28 mouse cellular contexts compared by ENCODE assay signal in the genomic region with DNA sequence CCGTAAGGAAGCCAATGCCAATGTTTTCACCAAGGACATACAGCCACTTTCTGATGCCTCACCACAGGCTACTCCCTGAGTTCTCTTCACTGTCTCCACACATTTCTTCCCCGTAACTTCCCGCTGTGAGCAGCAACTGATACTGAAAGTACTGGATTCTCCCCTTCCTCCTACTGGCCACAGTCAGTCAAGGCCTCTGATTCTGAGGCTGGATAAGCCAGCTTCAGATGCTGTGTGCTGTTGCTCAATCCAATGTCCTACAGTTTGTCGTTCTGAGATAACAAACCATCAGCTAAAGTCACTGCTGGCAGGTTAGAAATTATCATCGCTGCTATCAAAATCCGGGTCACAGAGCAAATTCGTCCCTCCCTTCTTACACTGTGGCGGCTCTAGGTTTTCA. TPM values are rescaled to one million over a fixed set of nuclear protein-coding genes. Genes with fewer than 3 reads are reported as not detected.
DNase-seq lines count a peak whose midpoint lies in the region; ATAC-seq and TF ChIP-seq lines count a peak whose summit lies in the region.
"Had no signal": no experiment of that assay in that cellular context is flagged by ENCODE, and none has a peak within 500 bp of the region (broad histone marks: within the 10 kb centered on the region; RNA-seq: fewer than 3 reads in every experiment).

No protein-coding gene starts in this region.

- H3K4me1 ChIP-seq in liver, embryonic 14.5 days (replicated peaks; ENCODE audit: control insufficient read depth in 2 of 2, insufficient read depth in 2 of 2, low read length in 1 of 2) = peaks cover 0 to 3% of the 10 kb centered on the region in 2 experiments; a peak in 2 of 4 replicates
- H3K4me1 ChIP-seq in heart, embryonic 10.5 days = 0 out of 2 replicates have a peak, but pooled peaks cover 9% of the 10 kb centered on the region
- peaks cover 21% of the 10 kb centered on the region for H3K4me1 ChIP-seq in hindbrain, embryonic 10.5 days (replicated peaks)
- H3K4me1 ChIP-seq: limb, embryonic 10.5 days had no signal

- TF ChIP-seq CTCF in liver, embryonic 14.5 days (IDR thresholded peaks at IDR 0.05; ENCODE audit: low read depth) = peak; percentile 16; the same call in 1 of the 2 replicates

- H3K9ac ChIP-seq in liver, embryonic 14.5 days (replicated peaks) = no peak overlapping the region
- H3K9ac ChIP-seq: heart, embryonic 15.5 days; liver, embryonic 15.5 days had no signal

- ATAC-seq in liver, embryonic 14.5 days (ENCODE audit: insufficient read depth) = no peak
- ATAC-seq: hindbrain, postnatal 0 days; midbrain, embryonic 16.5 days had no signal

- WGBS in liver, embryonic 14.5 days (ENCODE audit: insufficient replicate concordance) = 33% methylated on average over 8 of the region's 8 CpGs
- WGBS in heart, embryonic 10.5 days = 61% methylated on average over 8 of the region's 8 CpGs
- WGBS in hindbrain, embryonic 10.5 days = 82% methylated on average over 8 of the region's 8 CpGs

- no peak overlapping the region for H3K4me2 ChIP-seq in liver, embryonic 14.5 days (ENCODE audit: low read depth)
- H3K4me2 ChIP-seq: heart, embryonic 15.5 days; liver, embryonic 15.5 days had no signal

- no peak for TF ChIP-seq EP300 in liver, embryonic 14.5 days (IDR thresholded peaks at IDR 0.05; ENCODE audit: low read depth)

- no peaks in the 10 kb centered on the region for H3K27me3 ChIP-seq in liver, embryonic 14.5 days (ENCODE audit: control insufficient read depth, insufficient read depth, low read length)
- no peaks in the 10 kb centered on the region for H3K27me3 ChIP-seq in heart, embryonic 10.5 days (ENCODE audit: insufficient read depth, poor library complexity, severe bottlenecking)
- H3K27me3 ChIP-seq in hindbrain, embryonic 10.5 days (ENCODE audit: insufficient read depth, poor library complexity, severe bottlenecking) = no peaks in the 10 kb centered on the region
- H3K27me3 ChIP-seq: heart, embryonic 15.5 days; liver, embryonic 15.5 days had no signal

- no peaks in the 10 kb centered on the region for H3K36me3 ChIP-seq in liver, embryonic 14.5 days (replicated peaks; ENCODE audit: control insufficient read depth, insufficient read depth, low read depth)
- H3K36me3 ChIP-seq in heart, embryonic 10.5 days = no peaks in the 10 kb centered on the region
- no peaks in the 10 kb centered on the region for H3K36me3 ChIP-seq in hindbrain, embryonic 10.5 days
- H3K36me3 ChIP-seq: forebrain, embryonic 10.5 days; heart, embryonic 15.5 days; limb, embryonic 10.5 days; liver, embryonic 15.5 days had no signal

- H3K4me3 ChIP-seq in liver, embryonic 14.5 days (ENCODE audit: insufficient read depth in 1 of 2, low read depth in 2 of 2, low read length in 2 of 2) = no peak overlapping the region
- no peak overlapping the region for H3K4me3 ChIP-seq in heart, embryonic 10.5 days
- H3K4me3 ChIP-seq in hindbrain, embryonic 10.5 days = no peak overlapping the region
- H3K4me3 ChIP-seq: forebrain, embryonic 10.5 days; heart, embryonic 15.5 days; limb, embryonic 10.5 days; liver, embryonic 15.5 days had no signal

- H3K27ac ChIP-seq in liver, embryonic 14.5 days = no peak overlapping the region
- no peak overlapping the region for H3K27ac ChIP-seq in heart, embryonic 10.5 days
- H3K27ac ChIP-seq in hindbrain, embryonic 10.5 days = no peak overlapping the region
- H3K27ac ChIP-seq: forebrain, embryonic 10.5 days; heart, embryonic 15.5 days; hindbrain, postnatal 0 days; limb, embryonic 10.5 days; liver, embryonic 15.5 days had no signal

- DNase-seq in adrenal gland, postnatal 36 days = peak; percentile 22 to 24
- no peak for DNase-seq in adrenal gland, postnatal 10 days
- DNase-seq in 416B (ENCODE audit: low read depth) (peak; percentile 83), NIH3T3 (ENCODE audit: low read depth) (peak; percentile 11)
- DNase-seq in liver, embryonic 14.5 days (ENCODE audit: low read depth in 3 of 3, low spot score in 3 of 3) = peak in 1 of 3 experiments; percentile 17
- no peak for DNase-seq in heart, embryonic 10.5 days (ENCODE audit: low spot score)
- DNase-seq in kidney, adult 9 months = no peak
- no peak for DNase-seq in hindbrain, embryonic 10.5 days (ENCODE audit: low spot score)
- DNase-seq: B cell, adult 2 months; cerebellum, adult 18-20 months; cerebellum, postnatal 25 days; gastrocnemius, postnatal 10 days; heart, adult 18-20 months; heart, postnatal 4 days; kidney, adult 8-10 months; kidney, postnatal 25 days; layer of hippocampus, adult 9-11 months; lung, postnatal 10 days; right cerebral cortex, postnatal 25 days had no signal

- no peaks in the 10 kb centered on the region for H3K9me3 ChIP-seq in liver, embryonic 14.5 days (ENCODE audit: control insufficient read depth, low read length)
- H3K9me3 ChIP-seq in heart, embryonic 10.5 days = no peaks in the 10 kb centered on the region
- H3K9me3 ChIP-seq in hindbrain, embryonic 10.5 days = no peaks in the 10 kb centered on the region
- H3K9me3 ChIP-seq: forebrain, embryonic 10.5 days; heart, embryonic 15.5 days; limb, embryonic 10.5 days; liver, embryonic 15.5 days had no signal

RNA-seq across cellular contexts. Expression of a gene that starts 11.8 kb away (rescaled TPM):
- 1 to 10 TPM in 1 of 2 experiments, under 1 TPM in 1; 0.93 to 1.3 TPM for total RNA-seq in adrenal gland, postnatal 36 days (2021)
- total RNA-seq in adrenal gland, postnatal 10 days (2021) = 1 to 10 TPM in 1 of 2 experiments, under 1 TPM in 1; 0.63 to 1.4 TPM
- polyA plus RNA-seq in liver, embryonic 14.5 days (2012; rRNA removed) = 0.47 and 0.49 TPM in 2 replicates
- polyA plus RNA-seq in liver, embryonic 14.5 days (2014; fragmentation: Nextera tagmentation; extraction: Ambion mirVana) = 0.45 and 0.52 TPM in 2 replicates
- 0.34 TPM in 2 replicates for polyA plus RNA-seq in heart, embryonic 10.5 days (2016; fragmentation: Nextera tagmentation; extraction: Ambion mirVana)
- polyA plus RNA-seq in hindbrain, embryonic 10.5 days (2016; fragmentation: Nextera tagmentation; extraction: Ambion mirVana) = 0.58 and 0.69 TPM in 2 replicates

RNA-seq across cellular contexts. Expression of a gene that starts 23.8 kb away (rescaled TPM):
- not detected for total RNA-seq in adrenal gland, postnatal 36 days (2021)
- total RNA-seq in adrenal gland, postnatal 10 days (2021) = not detected
- polyA plus RNA-seq in liver, embryonic 14.5 days (2012; rRNA removed) = 0.12 and 0.20 TPM in 2 replicates
- polyA plus RNA-seq in liver, embryonic 14.5 days (2014; fragmentation: Nextera tagmentation; extraction: Ambion mirVana) = 0.24 and 0.27 TPM in 2 replicates
- polyA plus RNA-seq in heart, embryonic 10.5 days (2016; fragmentation: Nextera tagmentation; extraction: Ambion mirVana) = 1.1 and 1.5 TPM in 2 replicates
- 1.0 and 1.2 TPM in 2 replicates for polyA plus RNA-seq in hindbrain, embryonic 10.5 days (2016; fragmentation: Nextera tagmentation; extraction: Ambion mirVana)
- total RNA-seq: heart, adult 18-20 months had no signal
- polyA plus RNA-seq: spleen, adult 2 months had no signal

RNA-seq across cellular contexts. Expression of a gene that starts 31.8 kb away (rescaled TPM):
- total RNA-seq in adrenal gland, postnatal 36 days (2021) = not detected
- total RNA-seq in adrenal gland, postnatal 10 days (2021) = not detected
- polyA plus RNA-seq in liver, embryonic 14.5 days (2012; rRNA removed) = not detected in 2 replicates
- polyA plus RNA-seq in liver, embryonic 14.5 days (2014; fragmentation: Nextera tagmentation; extraction: Ambion mirVana) = not detected in 2 replicates
- polyA plus RNA-seq in heart, embryonic 10.5 days (2016; fragmentation: Nextera tagmentation; extraction: Ambion mirVana) = not detected in 2 replicates
- polyA plus RNA-seq in hindbrain, embryonic 10.5 days (2016; fragmentation: Nextera tagmentation; extraction: Ambion mirVana) = not detected in 2 replicates
- total RNA-seq: gastrocnemius, postnatal 10 days; heart, adult 18-20 months; heart, postnatal 4 days; hindbrain, postnatal 0 days; left cerebral cortex, adult 8-10 months had no signal
- polyA plus RNA-seq: forebrain, embryonic 10.5 days; heart, embryonic 15.5 days; hindbrain, postnatal 0 days; limb, embryonic 10.5 days; liver, embryonic 15.5 days; midbrain, embryonic 16.5 days; spleen, adult 2 months; stomach, embryonic 14.5 days had no signal

RNA-seq across cellular contexts. Expression of a gene that starts 55.9 kb away (rescaled TPM):
- total RNA-seq in adrenal gland, postnatal 36 days (2021) = 10 to 100 TPM; 37.1 to 48.1 TPM
- 10 to 100 TPM; 39.3 to 43.6 TPM for total RNA-seq in adrenal gland, postnatal 10 days (2021)
- 8.6 and 9.7 TPM in 2 replicates for polyA plus RNA-seq in liver, embryonic 14.5 days (2012; rRNA removed)
- polyA plus RNA-seq in liver, embryonic 14.5 days (2014; fragmentation: Nextera tagmentation; extraction: Ambion mirVana) = 14.5 and 15.6 TPM in 2 replicates
- 46.6 and 61.1 TPM in 2 replicates for polyA plus RNA-seq in heart, embryonic 10.5 days (2016; fragmentation: Nextera tagmentation; extraction: Ambion mirVana)
- polyA plus RNA-seq in hindbrain, embryonic 10.5 days (2016; fragmentation: Nextera tagmentation; extraction: Ambion mirVana) = 56.1 and 56.9 TPM in 2 replicates

RNA-seq across cellular contexts. Expression of a gene that starts 56.8 kb away (rescaled TPM):
- 100 to 1,000 TPM; 110 to 120 TPM for total RNA-seq in adrenal gland, postnatal 36 days (2021)
- total RNA-seq in adrenal gland, postnatal 10 days (2021) = 100 to 1,000 TPM; 101 to 111 TPM
- polyA plus RNA-seq in liver, embryonic 14.5 days (2012; rRNA removed) = 29.2 and 38.5 TPM in 2 replicates
- 59.3 and 67.6 TPM in 2 replicates for polyA plus RNA-seq in liver, embryonic 14.5 days (2014; fragmentation: Nextera tagmentation; extraction: Ambion mirVana)
- 114 and 122 TPM in 2 replicates for polyA plus RNA-seq in heart, embryonic 10.5 days (2016; fragmentation: Nextera tagmentation; extraction: Ambion mirVana)
- polyA plus RNA-seq in hindbrain, embryonic 10.5 days (2016; fragmentation: Nextera tagmentation; extraction: Ambion mirVana) = 124 and 128 TPM in 2 replicates

Comparison
In these comparisons a context has a peak if more than half of its experiments do, and no peak if none do; other contexts are left out.
1. DNase-seq: peak in adrenal gland, postnatal 36 days (2 of 2), 416B (single experiment) and NIH3T3 (single experiment); none in adrenal gland, postnatal 10 days (single experiment), heart, embryonic 10.5 days (single experiment), kidney, adult 9 months (single experiment) and hindbrain, embryonic 10.5 days (single experiment).